Mouse (Mus musculus) liver, embryonic 11.5 days (tissue): ENCODE results near the gene Mpc1. TPM values are rescaled to one million over a fixed set of nuclear protein-coding genes. Genes with fewer than 3 reads are reported as not detected.

Experiments
- ATAC-seq: fragments of 200-750 bp; cut with Nextera tagmentation; replicated peaks from 2 replicates; pipeline ENCODE4 v1.8.0; 2017; ENCODE audit warnings: moderate number of reproducible peaks, mild to moderate bottlenecking, moderate TSS enrichment, moderate library complexity; ENCODE audit not compliant: low FRiP score
- DNase-seq: peaks from one replicate; pipeline ENCODE4 v3.0.0-alpha.2; 2017; ENCODE audit warnings: low spot score
- H3K27ac ChIP-seq: fragments of 300-500 bp; sonication (generic); 2 replicates; pipeline ENCODE4 v1.5.1; 2014; ENCODE audit warnings: mild to moderate bottlenecking, low read depth, low read length, control low read depth
- H3K27me3 ChIP-seq: fragments of 300-500 bp; sonication (generic); replicated peaks from 2 replicates; pipeline ENCODE4 v1.6.1; 2014; ENCODE audit warnings: low read length, mixed read lengths; ENCODE audit not compliant: control insufficient read depth, insufficient read depth
- H3K36me3 ChIP-seq: fragments of 300-500 bp; sonication (generic); 2 replicates; pipeline ENCODE4 v1.6.1; 2014; ENCODE audit warnings: mild to moderate bottlenecking, low read length, moderate library complexity, mixed read lengths; ENCODE audit not compliant: control insufficient read depth, insufficient read depth
- H3K4me1 ChIP-seq: fragments of 300-500 bp; sonication (generic); replicated peaks from 2 replicates; pipeline ENCODE4 v1.6.1; 2014; ENCODE audit warnings: low read length, mixed read lengths; ENCODE audit not compliant: control insufficient read depth, insufficient read depth
- H3K4me2 ChIP-seq: fragments of 300-500 bp; sonication (generic); 2 replicates; pipeline ENCODE4 v1.6.1; 2014; ENCODE audit warnings: mild to moderate bottlenecking, control low read depth, moderate library complexity
- H3K4me3 ChIP-seq: fragments of 300-500 bp; sonication (generic); 2 replicates; pipeline ENCODE4 v1.5.1; 2014; ENCODE audit warnings: low read depth, low read length, control low read depth
- H3K9ac ChIP-seq: fragments of 300-500 bp; sonication (generic); 2 replicates; pipeline ENCODE4 v1.6.1; 2014; ENCODE audit warnings: low read depth, low read length, control low read depth
- H3K9me3 ChIP-seq: fragments of 300-500 bp; sonication (generic); 2 replicates; pipeline ENCODE4 v1.6.1; 2016; ENCODE audit warnings: low read length, inconsistent platforms, mixed read lengths; ENCODE audit not compliant: control insufficient read depth
- whole genome bisulfite sequencing: fragments of 180-500 bp; shearing (Covaris S2); extraction: QIAGEN DNeasy Blood & Tissue Kit; methylation state at CpG from one replicate; pipeline ENCODE4 v1.1.7; 2014; 5-methylcytosine and 5-hydroxymethylcytosine counted together
- polyA plus RNA-seq: library from polyadenylated mRNA; unstranded; fragments of >200 nt; fragmentation: Nextera tagmentation; extraction: Ambion mirVana; gene quantifications from 2 replicates; pipeline ENCODE4 v1.2.1, GENCODE M21; 2014

Gene Mpc1
- 123 and 129 TPM in 2 replicates for polyA plus RNA-seq

GRCm38 (mm10) chr17:8282821-8283525, at the start of gene Mpc1:
Gene Mpc1, plus strand, starts transcription at chr17:8282904.
- no peaks in the 10 kb centered on the region for H3K27me3 ChIP-seq
- 1% methylated on average over 34 of the region's 35 CpGs for WGBS
- DNase-seq (peak; percentile 74), ATAC-seq (peak; percentile 67)
- no peaks in the 10 kb centered on the region for H3K36me3 ChIP-seq
- H3K9me3 ChIP-seq = no peaks in the 10 kb centered on the region
- H3K4me3 ChIP-seq = peak within 1 kb of the TSS; percentile 93
- peak within 1 kb of the TSS; percentile 89 for H3K9ac ChIP-seq
- peak within 1 kb of the TSS; percentile 93 for H3K27ac ChIP-seq
- H3K4me1 ChIP-seq = no peaks in the 10 kb centered on the region; the same call in none of the 2 replicates
- H3K4me2 ChIP-seq = peak within 1 kb of the TSS; percentile 98

- H3K4me1 ChIP-seq = no peaks in the 10 kb centered on the region
- ATAC-seq (no peak), DNase-seq (no peak)
- H3K4me2 ChIP-seq = no peak overlapping the region
- no peak overlapping the region for H3K27ac ChIP-seq
- H3K4me3 ChIP-seq = no peak overlapping the region
- no peaks in the 10 kb centered on the region for H3K9me3 ChIP-seq
- no peak overlapping the region for H3K9ac ChIP-seq
- H3K27me3 ChIP-seq = 0 out of 2 replicates have a peak, but pooled peaks cover 3% of the 10 kb centered on the region
- WGBS = 61% methylated on average over 15 of the region's 15 CpGs
- no peaks in the 10 kb centered on the region for H3K36me3 ChIP-seq
Measured at GRCm38 (mm10) chr17:8233618-8234214, 49.0 kb upstream of the Mpc1 start.

GRCm38 (mm10) chr17:8234537-8234936, 48.2 kb upstream of the Mpc1 start:
- 69% methylated on average over 4 of the region's 4 CpGs for WGBS

GRCm38 (mm10) chr17:8235743-8236142, 47.0 kb upstream of the Mpc1 start, which contains the start of gene Ccr6:
Gene Ccr6, plus strand, starts transcription at chr17:8236043.
- DNase-seq (no peak), ATAC-seq (no peak)
- H3K4me1 ChIP-seq = no peaks in the 10 kb centered on the region
- no peak within 1 kb of the TSS for H3K4me3 ChIP-seq
- WGBS = 50% methylated on average over 3 of the region's 3 CpGs
- H3K36me3 ChIP-seq = no peaks in the 10 kb centered on the region
- H3K27me3 ChIP-seq = 0 out of 2 replicates have a peak, but pooled peaks cover 3% of the 10 kb centered on the region
- no peak within 1 kb of the TSS for H3K9ac ChIP-seq
- H3K9me3 ChIP-seq = no peaks in the 10 kb centered on the region
- H3K27ac ChIP-seq = no peak within 1 kb of the TSS
- no peak within 1 kb of the TSS for H3K4me2 ChIP-seq

More at GRCm38 (mm10) chr17:8234537-8234936, 48.2 kb upstream of the Mpc1 start:
- Histone ChIP-seq H3K4me3 (no peak overlapping the region), H3K36me3 (no peaks in the 10 kb centered on the region), H3K9ac (no peak overlapping the region), H3K9me3 (no peaks in the 10 kb centered on the region), H3K4me1 (no peaks in the 10 kb centered on the region), H3K27me3 (0 out of 2 replicates have a peak, but pooled peaks cover 3% of the 10 kb centered on the region), H3K27ac (no peak overlapping the region), H3K4me2 (no peak overlapping the region)
- no peak for ATAC-seq
- DNase-seq = no peak

GRCm38 (mm10) chr17:8238012-8238710, 44.5 kb upstream of the Mpc1 start:
- 0 out of 2 replicates have a peak, but pooled peaks cover 3% of the 10 kb centered on the region for H3K27me3 ChIP-seq
- no peak for DNase-seq
- no peak overlapping the region for H3K27ac ChIP-seq
- H3K4me1 ChIP-seq = no peaks in the 10 kb centered on the region
- no peaks in the 10 kb centered on the region for H3K9me3 ChIP-seq
- ATAC-seq = no peak
- 66% methylated on average over 15 of the region's 15 CpGs for whole genome bisulfite sequencing
- no peak overlapping the region for H3K4me3 ChIP-seq
- no peak overlapping the region for H3K9ac ChIP-seq
- H3K4me2 ChIP-seq = no peak overlapping the region
- no peaks in the 10 kb centered on the region for H3K36me3 ChIP-seq

GRCm38 (mm10) chr17:8239561-8239960, 43.1 kb upstream of the Mpc1 start:
- Histone ChIP-seq H3K4me3 (no peak overlapping the region), H3K9ac (no peak overlapping the region), H3K4me2 (no peak overlapping the region), H3K4me1 (no peaks in the 10 kb centered on the region), H3K9me3 (no peaks in the 10 kb centered on the region), H3K27ac (no peak overlapping the region), H3K27me3 (peaks cover 5% of the 10 kb centered on the region; the same call in 1 of the 2 replicates), H3K36me3 (no peaks in the 10 kb centered on the region)
- 74% methylated on average over 3 of the region's 3 CpGs for WGBS
- ATAC-seq (no peak), DNase-seq (no peak)

GRCm38 (mm10) chr17:8240517-8240916, 42.2 kb upstream of the Mpc1 start:
- DNase-seq (no peak), ATAC-seq (no peak)
- H3K27me3 ChIP-seq = peaks cover 3% of the 10 kb centered on the region; the same call in 1 of the 2 replicates
- whole genome bisulfite sequencing = 57% methylated on average over 4 of the region's 4 CpGs
- no peak overlapping the region for H3K4me2 ChIP-seq
- no peaks in the 10 kb centered on the region for H3K36me3 ChIP-seq
- H3K4me1 ChIP-seq = no peaks in the 10 kb centered on the region
- no peak overlapping the region for H3K27ac ChIP-seq
- H3K9ac ChIP-seq = no peak overlapping the region
- no peak overlapping the region for H3K4me3 ChIP-seq
- H3K9me3 ChIP-seq = no peaks in the 10 kb centered on the region

GRCm38 (mm10) chr17:8241645-8242044, 41.1 kb upstream of the Mpc1 start:
- H3K4me3 ChIP-seq = no peak overlapping the region
- WGBS = 80% methylated on average over 12 of the region's 12 CpGs
- H3K9ac ChIP-seq = no peak overlapping the region
- H3K27me3 ChIP-seq = peaks cover 3% of the 10 kb centered on the region; the same call in 1 of the 2 replicates
- H3K4me2 ChIP-seq = no peak overlapping the region
- H3K27ac ChIP-seq = no peak overlapping the region
- ATAC-seq (no peak), DNase-seq (no peak)
- H3K9me3 ChIP-seq = no peaks in the 10 kb centered on the region
- H3K36me3 ChIP-seq = no peaks in the 10 kb centered on the region
- no peaks in the 10 kb centered on the region for H3K4me1 ChIP-seq
